Mouse (Mus musculus): ENCODE data around the gene Gm29609.
A peak's percentile ranks its signal among the peaks of the same experiment; 100 is the strongest.
"Not testable (repeated sequence)": the region's sequence is repeated elsewhere in the genome, so short reads cannot be mapped to it uniquely, and the experiment has no call there.

Gm29609 gene

DNA sequence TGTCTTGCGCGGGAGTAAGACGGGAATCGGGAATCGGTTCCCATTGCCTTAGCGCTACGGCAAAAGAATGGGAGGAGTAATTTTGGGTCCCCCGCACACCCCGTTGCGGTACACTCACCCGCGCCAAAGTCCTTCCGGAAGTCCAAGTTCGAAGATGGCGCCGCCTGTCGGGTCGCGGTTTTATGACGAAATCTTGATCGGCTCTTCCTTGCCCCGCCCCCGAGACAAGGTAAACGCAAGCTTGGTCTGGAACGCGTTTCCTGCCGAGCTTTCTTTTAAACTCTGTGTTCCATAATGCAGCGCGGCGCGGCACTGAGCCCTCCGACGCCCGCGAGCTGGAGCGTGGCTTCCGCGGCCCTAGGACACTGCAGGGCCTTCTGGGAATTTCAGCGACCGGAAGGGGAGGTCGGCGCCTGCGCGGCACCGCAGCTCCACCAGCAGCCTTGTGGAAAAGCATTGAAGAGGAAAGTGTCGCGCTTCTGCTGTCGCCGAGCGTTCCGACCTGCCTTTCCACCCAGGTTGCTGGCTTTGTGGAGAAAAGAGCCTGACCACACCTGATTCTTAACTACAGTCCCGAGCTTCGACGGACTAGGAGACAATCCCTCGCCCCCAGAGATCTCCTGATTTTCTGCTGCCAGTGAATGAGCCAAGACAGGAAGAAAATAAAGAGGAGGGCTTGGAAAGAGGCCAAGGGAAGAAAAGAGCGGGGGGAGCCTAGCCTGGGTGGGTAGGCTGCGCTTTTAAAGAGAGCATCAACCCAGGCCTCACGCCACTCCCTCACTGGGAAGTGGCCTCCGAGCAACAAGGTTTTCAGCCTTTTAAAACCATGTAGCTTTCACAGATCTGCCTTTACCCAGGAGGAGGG lies at the start of gene Gm29609, which contains the start of gene Gtf3c2:
Gene Gm29609 (minus strand): TSS at position 146 of the 865 bp plus-strand sequence.
Gene Gtf3c2 (minus strand): TSS at position 379 of the 865 bp plus-strand sequence.
- peak; percentile 96 for DNase-seq (ENCODE audit: low read depth, low spot score)

DNA sequence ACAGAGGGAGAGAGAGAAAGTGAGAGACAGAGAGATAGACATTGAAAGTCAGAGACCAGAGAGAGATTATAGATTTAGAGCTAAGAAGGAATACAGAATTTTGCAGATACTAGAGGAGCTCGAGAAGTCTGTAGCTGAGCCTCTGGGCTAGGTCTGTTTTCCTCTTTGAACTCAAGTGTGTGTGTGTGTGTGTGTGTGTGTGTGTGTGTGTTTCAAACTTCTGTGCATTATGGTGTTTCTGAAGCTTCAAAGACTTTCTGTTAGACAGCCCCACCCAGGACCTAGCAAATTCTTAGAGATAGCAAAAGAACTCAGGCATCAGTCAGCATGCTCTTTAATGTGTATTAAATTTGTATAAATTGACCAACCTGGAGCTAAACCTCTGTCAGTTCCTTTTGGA lies 46.9 kb upstream of the Gm29609 start:
- DNase-seq (ENCODE audit: low read depth, low spot score) = no peak

DNA sequence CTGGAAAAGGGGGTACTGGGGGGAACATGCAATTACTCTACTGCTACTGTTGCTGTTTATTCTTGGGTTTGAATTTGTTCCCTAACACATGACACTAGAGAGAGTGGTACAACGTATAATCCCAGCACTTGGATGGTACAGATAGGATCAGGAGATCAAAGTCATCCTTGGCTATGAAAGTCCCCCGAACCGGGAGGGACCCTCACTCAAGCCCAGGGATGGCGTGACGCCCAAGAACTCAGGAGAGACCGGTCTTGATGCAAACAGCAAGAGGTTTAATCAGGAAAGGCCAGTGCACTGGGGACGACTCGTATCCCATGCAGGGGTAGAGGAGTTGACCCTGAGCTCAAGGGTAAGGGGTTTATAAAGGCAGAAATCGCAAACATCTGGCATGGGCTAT lies 43.0 kb upstream of the Gm29609 start:
- DNase-seq (ENCODE audit: low read depth, low spot score) = no peak

DNA sequence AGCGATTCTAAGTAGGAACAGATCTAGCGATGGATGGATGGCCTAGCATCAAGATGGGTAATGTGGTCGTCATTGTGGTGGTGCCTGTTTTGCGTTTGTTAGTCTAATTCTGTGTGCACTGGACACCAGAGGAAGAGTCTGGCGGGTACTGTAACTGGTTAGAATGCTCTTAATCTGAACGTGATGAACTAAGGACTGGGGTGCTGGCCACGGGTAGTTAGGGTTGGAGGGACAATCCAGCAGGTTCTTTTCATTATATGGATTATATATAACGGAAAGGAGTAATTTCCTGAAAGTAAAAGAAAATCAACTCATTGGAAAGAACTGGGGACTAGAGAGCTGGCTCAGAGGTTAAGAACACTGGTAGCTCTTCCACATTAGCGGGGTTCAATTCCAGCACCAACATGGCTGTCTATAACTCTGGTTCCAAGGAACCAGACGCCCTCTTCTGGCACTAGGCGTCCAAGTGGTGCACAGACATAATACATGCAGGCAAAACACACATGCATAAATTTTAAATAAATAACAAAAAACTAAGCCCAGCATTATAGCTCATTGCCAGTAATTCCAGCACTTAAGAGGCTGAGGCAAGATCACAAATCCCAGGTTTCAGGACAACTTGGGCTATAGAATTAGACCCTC lies 41.7 kb upstream of the Gm29609 start:
- peak; percentile 87 for DNase-seq (ENCODE audit: low read depth, low spot score)

DNA sequence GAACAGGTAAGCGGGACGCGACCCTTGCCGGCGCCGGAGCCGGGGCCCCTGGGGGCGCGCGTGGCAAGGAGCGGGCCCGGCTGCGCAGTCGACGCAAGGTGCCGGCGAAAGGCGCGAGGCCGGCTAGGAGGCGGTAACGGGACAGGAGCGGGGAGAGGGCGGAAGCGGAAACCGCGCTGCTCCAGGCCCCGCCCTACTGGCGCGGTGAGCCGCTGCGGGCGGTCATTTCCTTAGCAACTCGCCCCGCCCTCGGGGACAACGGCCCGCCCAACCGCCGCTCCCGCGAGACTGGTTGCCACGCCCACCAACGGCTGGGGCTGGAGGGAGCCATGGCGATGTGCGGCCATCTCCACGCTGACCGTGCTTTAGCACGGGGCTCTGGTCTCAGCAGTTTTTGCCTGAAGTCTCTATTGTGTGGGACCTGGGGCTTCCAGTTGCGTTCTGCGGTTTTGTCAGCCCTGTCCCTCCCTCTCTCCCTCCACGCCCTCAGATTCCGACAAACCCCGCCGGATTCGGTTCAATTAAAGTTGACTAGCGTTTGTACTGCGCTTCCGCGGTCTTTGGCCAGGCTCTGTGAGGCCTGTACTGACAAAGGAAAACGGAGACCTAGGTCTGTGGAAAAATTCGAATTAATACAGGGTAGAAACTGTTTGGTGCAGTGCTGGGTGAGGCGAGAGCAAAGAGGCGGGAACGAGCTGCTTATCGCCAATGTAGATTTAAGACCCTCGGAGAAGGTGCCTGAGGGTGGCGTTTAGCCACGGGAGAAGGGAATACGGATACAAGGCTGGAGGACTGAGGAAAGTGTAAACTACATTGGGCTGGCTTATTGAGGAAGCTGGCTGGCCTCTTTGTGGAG lies 41.0 kb upstream of the Gm29609 start, which contains the start of gene Ppm1g:
Gene Ppm1g (minus strand): TSS at position 240 of the 856 bp plus-strand sequence.
- peak; percentile 97 for DNase-seq (ENCODE audit: low read depth, low spot score)

DNA sequence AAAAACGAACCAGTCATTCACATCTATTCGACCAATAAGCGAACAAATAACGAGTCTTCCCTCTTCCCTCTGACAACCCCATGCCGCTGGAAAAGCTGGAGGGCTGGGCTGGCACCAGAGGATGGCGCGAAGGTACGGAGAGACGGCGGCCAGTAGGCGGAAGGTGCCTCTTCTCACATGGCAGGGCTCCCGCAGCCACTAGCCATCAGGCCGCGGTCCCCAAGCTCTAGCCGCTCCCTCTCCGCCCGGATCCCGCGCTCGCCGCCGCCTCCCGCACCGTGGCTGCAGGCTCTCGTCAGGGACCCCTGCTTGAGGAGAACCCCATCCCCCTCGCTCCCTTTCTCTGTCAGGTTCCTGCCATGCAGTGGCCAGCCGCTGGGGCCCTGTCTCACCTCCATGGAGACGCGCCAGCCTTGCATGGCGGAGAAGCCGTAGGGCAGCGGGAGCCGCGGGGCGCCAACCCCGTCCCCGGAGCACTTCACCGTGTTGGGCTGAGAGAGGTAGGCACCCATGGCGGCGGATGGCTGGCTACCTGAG lies 40.3 kb upstream of the Gm29609 start:
- DNase-seq (ENCODE audit: low read depth, low spot score) = no peak

DNA sequence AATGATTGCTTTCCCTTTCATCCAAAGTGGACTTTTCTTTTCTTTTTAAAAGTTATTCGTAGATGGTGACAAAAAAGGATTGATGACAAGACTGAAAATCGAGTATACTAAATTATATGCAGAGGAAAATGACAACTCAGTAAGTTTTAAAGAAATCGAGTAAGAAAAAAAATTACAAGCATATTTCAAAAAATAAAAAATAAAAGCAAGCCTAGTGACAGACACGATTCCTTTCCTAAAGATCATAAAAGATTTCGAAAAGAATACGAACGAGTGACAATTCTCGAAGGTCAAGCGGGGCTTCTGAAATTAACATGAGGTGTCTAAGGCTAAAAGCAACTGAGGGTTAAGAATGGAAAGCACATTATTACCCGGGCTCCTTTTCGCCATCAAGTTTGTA lies 39.8 kb upstream of the Gm29609 start:
- peak; percentile 28 for DNase-seq (ENCODE audit: low read depth, low spot score)

DNA sequence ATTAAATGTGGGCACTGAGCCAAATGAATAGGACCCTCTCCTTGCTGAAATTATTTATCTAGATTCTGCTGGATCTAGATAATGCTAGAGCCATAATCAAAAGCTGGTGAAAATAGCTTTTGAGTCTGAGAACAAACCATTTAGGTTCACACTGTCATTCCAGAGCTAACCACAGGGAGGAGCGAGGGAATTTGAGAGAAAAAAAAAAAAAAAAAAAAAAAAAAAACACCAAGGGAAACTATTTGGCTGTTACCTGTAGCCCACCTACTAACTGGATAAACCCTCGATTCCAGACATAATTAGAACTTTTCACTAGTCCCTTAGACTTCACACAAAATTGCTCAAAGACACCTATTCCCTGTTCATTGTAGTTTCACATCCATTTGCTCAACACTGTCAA lies 39.4 kb upstream of the Gm29609 start:
- DNase-seq (ENCODE audit: low read depth, low spot score) = peak; percentile 38

DNA sequence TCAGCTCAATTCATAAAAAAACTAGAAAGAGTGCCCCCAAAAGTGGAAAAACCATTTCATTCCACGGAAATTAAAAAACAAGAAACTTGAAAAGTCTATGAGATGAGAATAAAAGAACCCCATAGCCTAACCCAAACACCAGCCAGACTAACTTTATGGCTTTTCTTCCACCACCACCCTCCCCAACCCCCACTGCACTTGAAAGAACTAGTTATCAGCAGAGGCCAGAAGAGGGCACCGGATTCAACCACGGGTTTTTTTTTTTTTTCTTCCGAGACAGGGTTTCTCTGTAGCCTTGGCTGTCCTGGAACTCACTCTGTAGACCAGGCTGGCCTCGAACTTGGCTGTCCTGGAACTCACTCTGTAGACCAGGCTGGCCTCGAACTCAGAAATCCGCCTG lies 38.6 kb upstream of the Gm29609 start:
- peak; percentile 62 for DNase-seq (ENCODE audit: low read depth, low spot score)

DNA sequence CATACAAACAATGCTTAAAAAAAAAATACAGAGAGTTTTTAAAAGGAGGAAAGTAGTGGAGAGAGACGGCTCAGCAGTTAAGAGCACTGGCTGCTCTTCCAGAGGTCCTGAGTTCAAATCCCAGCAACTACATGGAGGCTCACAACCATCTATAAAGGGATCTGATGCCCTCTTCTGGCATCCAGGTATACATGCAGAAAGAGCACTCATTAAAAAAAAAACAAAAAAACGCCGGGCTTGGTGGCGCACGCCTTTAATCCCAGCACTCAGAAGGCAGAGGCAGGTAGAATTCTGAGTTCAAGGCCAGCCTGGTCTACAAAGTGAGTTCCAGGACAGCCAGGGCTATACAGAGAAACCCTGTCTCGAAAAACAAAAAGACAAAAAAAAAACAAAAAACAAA lies 36.8 kb upstream of the Gm29609 start:
- not testable (repeated sequence) for DNase-seq (ENCODE audit: low read depth, low spot score)

DNA sequence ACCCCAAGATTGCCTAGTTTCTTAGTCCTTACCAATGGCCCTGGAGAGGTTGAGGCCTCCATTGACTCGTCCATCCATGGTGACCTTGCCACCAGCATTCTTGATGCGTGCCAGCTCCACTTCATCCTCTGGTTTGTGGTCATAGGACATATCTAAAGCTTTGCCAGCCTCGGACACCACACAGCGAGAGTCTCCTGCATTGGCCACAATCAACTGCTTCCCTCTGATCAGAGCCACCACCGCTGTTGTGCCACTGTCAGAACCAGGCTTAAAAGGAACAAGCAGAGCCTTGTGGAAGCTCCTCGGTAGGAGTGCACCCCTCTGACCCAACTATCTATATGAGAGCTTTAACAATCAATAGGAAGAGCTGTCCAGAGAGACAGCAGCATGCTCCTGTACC lies 24.7 kb upstream of the Gm29609 start:
- DNase-seq (ENCODE audit: low read depth, low spot score) = no peak

DNA sequence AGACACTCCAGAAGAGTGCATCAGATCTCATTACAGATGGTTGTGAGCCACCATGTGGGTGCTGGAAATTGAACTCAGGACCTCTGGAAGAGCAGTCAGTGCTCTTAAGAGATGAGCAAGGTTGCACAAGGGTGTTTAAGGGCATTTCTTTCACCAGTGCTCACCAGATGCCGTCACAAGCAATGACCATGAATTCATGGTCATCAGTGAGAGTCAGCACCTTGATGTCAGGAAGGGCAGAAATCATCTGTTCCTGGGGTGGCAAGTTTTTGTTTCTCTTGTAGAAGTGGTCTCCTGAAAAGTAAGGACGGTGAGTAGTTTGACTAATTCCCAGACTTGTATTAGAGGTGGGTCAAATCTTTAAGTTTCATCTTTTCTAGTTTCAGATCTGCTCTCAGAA lies 24.2 kb upstream of the Gm29609 start:
- no peak for DNase-seq (ENCODE audit: low read depth, low spot score)

DNA sequence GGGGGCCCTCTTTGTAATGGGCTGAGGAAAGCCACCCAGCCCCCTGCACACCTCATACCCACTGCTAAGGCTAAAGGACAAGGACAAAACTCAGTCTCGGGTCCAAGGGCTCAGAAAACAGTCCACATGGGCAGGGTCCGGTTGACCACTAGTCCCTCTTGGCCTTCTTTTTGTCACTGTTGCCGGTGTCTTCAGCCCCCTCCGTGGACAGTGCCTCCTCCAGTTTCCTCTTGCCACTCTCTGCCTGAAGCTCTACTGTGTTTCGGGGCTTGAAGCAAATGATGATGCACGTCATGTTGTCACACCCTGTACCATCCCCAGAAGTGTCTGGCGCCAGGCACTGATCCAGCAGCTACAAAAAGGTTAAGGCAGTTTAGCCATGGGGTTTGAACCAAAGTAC lies 23.2 kb upstream of the Gm29609 start:
- no peak for DNase-seq (ENCODE audit: low read depth, low spot score)

DNA sequence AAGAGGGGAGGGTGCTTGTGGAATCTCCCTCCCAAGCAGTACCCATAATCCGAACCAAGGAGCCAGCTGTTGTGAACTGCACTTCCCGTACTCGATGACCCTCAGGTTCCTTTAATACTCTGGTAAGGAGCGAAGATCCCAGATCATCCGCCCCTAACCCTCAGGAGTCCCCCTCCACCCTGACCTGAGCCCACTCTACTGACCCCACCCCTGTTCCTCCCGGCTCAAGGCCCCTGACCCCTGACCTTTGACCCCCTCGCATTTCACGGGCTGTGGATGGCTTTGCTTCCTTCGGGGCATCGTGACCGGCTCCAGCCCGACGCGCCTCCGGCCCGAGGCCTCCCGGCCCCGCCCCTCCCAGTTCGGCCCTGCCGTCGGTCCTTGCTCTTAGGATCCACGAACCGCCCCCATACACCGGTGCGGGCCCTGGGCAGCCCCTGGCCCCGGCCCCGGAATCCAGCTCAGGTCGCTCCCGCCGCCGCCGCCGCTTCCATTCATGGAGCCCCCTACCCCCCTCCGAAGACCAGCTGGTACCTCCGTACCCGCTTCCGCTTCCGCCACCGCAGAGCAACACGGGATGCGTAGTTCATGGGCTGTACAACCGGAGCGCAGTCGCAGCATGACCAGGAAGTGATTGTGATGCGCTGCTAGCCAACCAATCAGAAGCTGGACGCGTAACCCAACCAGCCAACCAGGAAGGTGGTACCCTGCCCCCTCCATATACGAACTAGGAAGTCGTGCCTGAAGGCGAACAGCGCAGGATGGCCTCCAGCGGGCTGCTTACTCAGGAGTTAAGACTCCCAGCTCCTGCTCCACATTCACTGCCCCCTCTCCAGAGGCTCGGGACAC lies 22.3 kb upstream of the Gm29609 start, which contains the start of gene Zfp513:
Gene Zfp513 (minus strand): TSS at position 562 of the 849 bp plus-strand sequence.
- peak; percentile 98 for DNase-seq (ENCODE audit: low read depth, low spot score)

DNA sequence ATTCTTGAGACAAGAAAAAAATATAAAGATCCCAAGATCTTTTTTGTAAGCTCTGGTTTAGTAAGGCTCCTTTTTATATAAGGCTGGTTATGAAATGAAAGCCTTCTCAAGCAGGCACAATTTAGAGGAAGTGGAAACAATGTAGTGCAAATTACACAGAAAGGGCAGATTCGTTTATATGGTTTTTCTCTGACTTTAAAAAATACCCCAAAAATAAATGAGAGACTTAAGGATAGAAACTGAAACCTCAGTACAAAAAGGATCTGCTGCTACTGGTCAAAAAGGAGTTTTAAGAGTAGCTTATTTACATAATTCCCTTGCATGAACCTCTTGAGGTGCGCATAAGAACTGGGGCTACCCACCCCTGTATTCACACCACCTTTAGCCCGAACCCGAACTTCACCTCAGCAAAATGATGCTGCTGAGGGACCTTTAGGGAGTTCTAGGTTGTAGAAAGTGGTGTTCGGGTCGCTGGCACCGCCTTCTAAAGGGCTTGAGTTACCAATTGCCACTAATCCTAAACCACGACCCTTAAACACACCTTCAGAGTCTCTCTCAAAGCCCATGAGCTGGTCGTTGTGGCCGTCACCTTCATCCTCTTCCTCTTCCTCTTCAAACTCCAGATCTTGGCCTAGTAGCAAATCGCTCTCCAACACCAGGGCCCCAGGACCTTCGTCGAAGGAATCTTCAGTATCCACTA lies 21.5 kb upstream of the Gm29609 start:
- DNase-seq (ENCODE audit: low read depth, low spot score) = peak; percentile 87

DNA sequence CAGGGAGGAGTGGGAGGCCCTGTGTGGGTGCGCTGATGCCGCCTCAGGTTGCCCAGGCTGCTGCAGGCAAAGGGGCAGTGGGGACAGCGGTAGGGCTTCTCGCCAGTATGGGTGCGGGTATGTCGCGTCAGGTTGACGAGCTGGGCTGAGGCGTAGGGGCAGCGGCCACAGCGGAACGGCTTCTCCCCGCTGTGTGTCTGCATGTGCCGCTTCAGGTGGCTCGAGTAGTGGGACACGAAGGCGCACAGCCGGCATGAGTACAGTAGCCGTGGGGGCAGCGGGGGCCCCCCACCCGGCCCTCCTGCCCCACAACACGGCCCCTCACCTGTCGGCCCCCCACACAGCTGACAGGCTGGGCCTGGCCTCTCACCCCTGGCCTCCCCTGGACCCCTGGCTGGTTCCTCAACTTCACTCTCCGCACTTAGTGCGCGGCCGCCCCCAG lies 20.6 kb upstream of the Gm29609 start:
- peak; percentile 57 for DNase-seq (ENCODE audit: low read depth, low spot score)

DNA sequence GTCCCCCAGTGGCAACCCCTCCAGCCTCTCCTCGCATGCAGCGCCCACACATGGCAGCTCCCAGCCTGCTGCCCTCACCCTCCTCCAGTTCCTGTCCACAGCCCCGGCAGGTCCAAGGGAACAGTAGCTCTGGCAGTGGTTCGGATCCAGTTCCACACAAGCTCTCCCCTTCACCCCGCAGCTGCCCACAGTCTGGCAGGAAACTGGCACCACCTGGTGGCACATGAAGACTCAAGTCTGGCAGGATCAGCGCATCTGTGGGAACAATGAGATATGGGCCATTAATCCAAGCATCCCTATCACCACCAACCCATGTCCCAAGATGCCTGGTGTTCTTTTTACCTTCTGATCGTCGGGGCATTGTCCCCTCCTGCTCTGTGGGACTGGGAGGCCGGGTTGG lies 20.2 kb upstream of the Gm29609 start:
- DNase-seq (ENCODE audit: low read depth, low spot score) = peak; percentile 63

DNA sequence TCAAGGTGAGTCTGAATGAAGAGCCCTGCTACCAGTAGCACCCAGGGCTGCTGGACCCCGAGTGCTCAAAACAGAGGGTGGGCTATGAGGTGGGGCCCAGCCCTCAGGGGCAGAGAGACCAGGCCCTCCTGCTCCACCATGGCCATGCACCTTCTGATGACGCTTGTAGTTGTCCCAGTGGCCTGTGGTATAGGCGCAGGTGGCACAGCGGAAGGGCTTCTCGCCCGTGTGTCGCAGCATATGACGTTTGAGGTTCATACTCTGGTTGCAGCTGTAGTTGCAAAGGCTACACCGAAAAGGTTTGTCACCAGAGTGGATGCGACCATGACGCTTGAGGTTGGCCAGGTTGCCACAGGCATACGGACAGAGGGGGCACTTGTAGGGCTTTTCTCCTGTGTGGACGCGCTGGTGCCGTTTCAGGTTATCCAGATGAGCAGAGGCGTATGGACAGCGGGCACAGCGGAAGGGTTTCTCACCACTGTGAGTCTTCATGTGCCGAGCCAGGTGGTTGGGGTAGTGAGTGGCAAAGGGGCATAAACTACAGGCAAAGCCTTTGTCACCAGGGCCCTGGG lies 19.7 kb upstream of the Gm29609 start:
- no peak for DNase-seq (ENCODE audit: low read depth, low spot score)

DNA sequence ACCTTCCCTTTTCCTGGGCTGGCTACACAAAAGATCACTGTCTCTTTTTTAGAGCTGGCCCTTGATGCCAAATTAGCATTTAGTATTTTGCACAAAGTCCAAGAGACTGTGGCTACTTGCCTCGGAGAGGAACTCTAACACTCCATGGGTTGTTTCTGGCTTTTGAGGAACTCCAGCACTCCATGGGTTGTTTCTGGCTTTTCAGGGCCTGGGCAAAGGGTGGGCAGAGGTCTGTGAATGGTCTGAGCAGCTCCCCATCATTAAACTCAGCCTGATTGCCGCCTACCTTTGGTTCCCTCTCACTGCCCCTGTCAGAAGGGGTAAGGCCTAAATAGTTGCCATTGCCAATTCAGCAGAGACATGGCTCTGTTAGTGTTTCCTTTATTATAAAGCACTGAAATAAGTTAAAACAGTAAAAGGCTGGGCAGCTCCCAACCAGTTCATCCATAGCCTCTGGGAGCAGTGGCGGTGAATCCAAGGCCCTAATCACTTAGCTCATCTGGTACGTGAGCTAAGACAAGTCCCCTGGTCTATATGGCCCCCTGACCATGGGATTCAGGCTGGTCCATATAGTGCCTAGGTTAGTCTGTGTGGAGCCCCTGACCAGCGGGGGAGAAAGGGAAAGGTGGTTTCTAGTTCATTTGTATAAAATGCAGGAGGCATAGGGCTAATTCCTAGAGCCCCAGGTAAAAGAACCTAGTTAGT lies 19.1 kb upstream of the Gm29609 start:
- DNase-seq (ENCODE audit: low read depth, low spot score) = no peak

Data from A20 (cell line).